ENCODE assay signal across 8 mouse cellular contexts in the genomic region with DNA sequence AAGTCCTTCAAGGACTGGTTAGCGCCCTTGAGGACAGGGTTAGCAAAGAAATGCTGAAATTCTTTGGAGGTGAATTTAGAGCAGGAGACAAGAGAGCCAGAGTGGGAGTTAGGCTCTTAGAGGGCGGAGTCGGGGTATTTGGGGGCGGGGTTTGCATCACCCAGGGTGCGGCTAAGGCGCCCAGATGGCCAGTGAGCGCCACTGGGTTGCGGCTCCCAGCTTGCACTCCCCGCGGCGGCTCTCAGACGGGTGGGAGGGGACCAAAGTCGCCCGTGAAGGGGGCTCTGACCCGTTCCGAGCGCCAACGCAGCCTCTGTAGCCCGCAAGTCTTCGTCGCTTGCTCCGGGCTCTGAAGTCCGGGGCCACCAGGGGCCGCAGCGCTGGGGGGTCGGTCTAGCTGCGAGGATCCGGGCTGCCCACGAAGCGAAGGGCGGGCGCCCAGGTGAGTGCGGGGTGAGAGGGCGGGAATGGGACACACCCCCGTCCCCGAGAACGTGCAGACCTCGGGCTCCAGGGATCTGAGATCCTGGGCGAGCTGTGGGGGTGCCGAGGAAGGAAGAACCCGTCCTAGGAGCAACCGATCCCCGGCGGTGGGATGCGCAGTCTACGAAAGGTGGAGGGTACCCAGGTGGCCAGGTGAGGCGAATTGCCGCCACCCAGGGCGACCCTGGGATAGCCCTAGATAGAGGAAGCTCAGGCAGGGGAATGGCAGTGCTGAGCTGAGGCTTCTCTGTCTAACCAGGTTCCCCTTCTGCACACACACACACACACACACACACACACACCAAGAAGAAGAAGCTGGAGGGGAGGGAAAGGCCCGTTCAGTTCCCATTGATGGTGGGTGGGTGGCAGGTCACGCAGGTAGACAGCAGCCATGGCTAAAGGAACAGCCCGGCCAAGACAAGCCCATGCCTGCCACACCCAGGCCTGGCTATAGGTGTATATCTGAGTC. TPM values are rescaled to one million over a fixed set of nuclear protein-coding genes. Genes with fewer than 3 reads are reported as not detected.
A peak's percentile ranks its signal among the peaks of the same experiment; 100 is the strongest.
DNase-seq lines count a peak whose midpoint lies in the region; ATAC-seq lines count a peak whose summit lies in the region.

Gene Hck, plus strand, starts transcription at position 156 of the 952 bp plus-strand sequence.

- DNase-seq in heart, adult 11 months, result peak; percentile 97
- no peak for DNase-seq in heart, adult 8-10 months (ENCODE audit: low spot score)
- peak; percentile 36 to 41 for DNase-seq in gastrocnemius, postnatal 36 days
- peak; percentile 18 for DNase-seq in kidney, adult 11 months
- peak; percentile 83 to 87 for DNase-seq in lung, adult 18-20 months
- peak; percentile 30 for DNase-seq in urinary bladder, adult 2 months (ENCODE audit: low spot score)

- intact Hi-C loops in gastrocnemius, postnatal 36 days (cut with DNase I), result no loop called here

- peaks cover 16% of the 10 kb centered on the region for H3K4me1 ChIP-seq in neural tube, embryonic 13.5 days (replicated peaks)

- WGBS in neural tube, embryonic 13.5 days, result 3% methylated on average over 52 of the region's 52 CpGs

- peak; percentile 87 for ATAC-seq in common myeloid progenitor, adult 5-6 weeks (replicated peaks; ENCODE audit: low read depth, poor library complexity, severe bottlenecking)
- ATAC-seq in neural tube, embryonic 13.5 days (ENCODE audit: low read depth), result peak; percentile 59; the same call in 1 of the 2 replicates

- H3K36me3 ChIP-seq in neural tube, embryonic 13.5 days, result no peaks in the 10 kb centered on the region

- peaks cover 56% of the 10 kb centered on the region for H3K27me3 ChIP-seq in neural tube, embryonic 13.5 days

- no peak within 1 kb of the TSS for H3K27ac ChIP-seq in neural tube, embryonic 13.5 days (replicated peaks)

- H3K9ac ChIP-seq in neural tube, embryonic 13.5 days, result peak within 1 kb of the TSS; percentile 65

- H3K4me3 ChIP-seq in neural tube, embryonic 13.5 days, result peak within 1 kb of the TSS; percentile 46

- no peaks in the 10 kb centered on the region for H3K9me3 ChIP-seq in neural tube, embryonic 13.5 days

- H3K4me2 ChIP-seq in neural tube, embryonic 13.5 days, result peak within 1 kb of the TSS; percentile 74

RNA-seq across cellular contexts. Expression of gene Hck, which starts in this region (rescaled TPM):
- 1 to 10 TPM in 2 of 4 experiments, under 1 TPM in 2; 0.72 to 1.2 (median 0.95) TPM for total RNA-seq in heart, adult 8-10 months (2022)
- 2.2 and 5.9 TPM in 2 replicates for total RNA-seq in common myeloid progenitor, adult 5-6 weeks (2017)
- under 1 TPM; 0.20 to 0.30 TPM for total RNA-seq in gastrocnemius, postnatal 36 days (2021)
- polyA plus RNA-seq in neural tube, embryonic 13.5 days (2015; fragmentation: Nextera tagmentation; extraction: Ambion mirVana), result 2.3 and 3.1 TPM in 2 replicates
- 4.0 and 4.3 TPM in 2 replicates for polyA plus RNA-seq in urinary bladder, adult 2 months (2012; rRNA removed)

Comparison
In these comparisons a context has a peak if more than half of its experiments do, and no peak if none do; other contexts are left out.
1. Peak in DNase-seq in gastrocnemius, postnatal 36 days; RNA of the gene not detected or under 1 TPM.